Mouse (Mus musculus) intestine, embryonic 14.5 days (tissue): Measurements from ENCODE around the gene Fbxw2. TPM values are rescaled to one million over a fixed set of nuclear protein-coding genes. Genes with fewer than 3 reads are reported as not detected.
"Not testable (repeated sequence)": the region's sequence is repeated elsewhere in the genome, so short reads cannot be mapped to it uniquely, and the experiment has no call there.

Source experiments
- ATAC-seq: fragments of 200-750 bp; cut with Nextera tagmentation; replicated peaks from 2 replicates; pipeline ENCODE4 v1.8.0; 2017; ENCODE audit warnings: low read depth, moderate number of reproducible peaks, moderate TSS enrichment, moderate library complexity; ENCODE audit not compliant: low FRiP score, low TSS enrichment
- DNase-seq: peaks from one replicate; pipeline ENCODE4 v3.0.0-alpha.2; 2018; ENCODE audit warnings: low spot score
- H3K27ac ChIP-seq: fragments of 300-500 bp; sonication (generic); 2 replicates; pipeline ENCODE4 v1.5.1; 2014; ENCODE audit warnings: low read depth, mild to moderate bottlenecking, control low read depth
- H3K27me3 ChIP-seq: fragments of 300-500 bp; sonication (generic); replicated peaks from 2 replicates; pipeline ENCODE4 v1.6.1; 2014; ENCODE audit warnings: low read length, control low read depth; ENCODE audit not compliant: control insufficient read depth, insufficient read depth
- H3K36me3 ChIP-seq: fragments of 300-500 bp; sonication (generic); 2 replicates; pipeline ENCODE4 v1.6.1; 2014; ENCODE audit warnings: low read length, control low read depth; ENCODE audit not compliant: control insufficient read depth, insufficient read depth
- H3K4me1 ChIP-seq: fragments of 300-500 bp; sonication (generic); replicated peaks from 2 replicates; pipeline ENCODE4 v1.6.1; 2014; ENCODE audit warnings: low read length, control low read depth, mixed read lengths; ENCODE audit not compliant: control insufficient read depth, insufficient read depth
- H3K4me2 ChIP-seq: fragments of 300-500 bp; sonication (generic); 2 replicates; pipeline ENCODE4 v1.6.1; 2014; ENCODE audit warnings: low read length
- H3K4me3 ChIP-seq: fragments of 300-500 bp; sonication (generic); 2 replicates; pipeline ENCODE4 v1.5.1; 2014; ENCODE audit warnings: low read depth, low read length, control low read depth, mixed read lengths
- H3K9ac ChIP-seq: fragments of 300-500 bp; sonication (generic); 2 replicates; pipeline ENCODE4 v1.6.1; 2014; ENCODE audit warnings: mild to moderate bottlenecking, low read length
- H3K9me3 ChIP-seq: fragments of 300-500 bp; sonication (generic); 2 replicates; pipeline ENCODE4 v1.6.1; 2016; ENCODE audit warnings: low read length, control low read depth; ENCODE audit not compliant: control insufficient read depth
- WGBS: fragments of 180-500 bp; shearing (Covaris S2); extraction: QIAGEN DNeasy Blood & Tissue Kit; methylation state at CpG from one replicate; pipeline ENCODE4 v1.1.7; 2014; 5-methylcytosine and 5-hydroxymethylcytosine counted together
- polyA plus RNA-seq: library from polyadenylated mRNA; unstranded; fragments of >200 nt; fragmentation: Nextera tagmentation; extraction: Ambion mirVana; gene quantifications from 2 replicates; pipeline ENCODE4 v1.2.1, GENCODE M21; 2014

Gene Fbxw2
- polyA plus RNA-seq, 1 experiment from 2014 or later, result 62.2 TPM

GRCm38 (mm10) chr2:34843211-34843939, 17.3 kb upstream of the Fbxw2 start:
- Histone ChIP-seq H3K9ac (no peak overlapping the region), H3K4me3 (no peak overlapping the region), H3K27me3 (no peaks in the 10 kb centered on the region), H3K4me1 (no peaks in the 10 kb centered on the region), H3K36me3 (no peaks in the 10 kb centered on the region), H3K9me3 (no peaks in the 10 kb centered on the region), H3K4me2 (no peak overlapping the region), H3K27ac (no peak overlapping the region)
- no peak for ATAC-seq
- WGBS, result 83% methylated on average over 11 of the region's 11 CpGs
- DNase-seq, result no peak

- H3K4me3 ChIP-seq, result no peak overlapping the region
- 90% methylated on average over 8 of the region's 8 CpGs for whole genome bisulfite sequencing
- H3K27ac ChIP-seq, result no peak overlapping the region
- no peak for DNase-seq
- H3K9me3 ChIP-seq, result no peaks in the 10 kb centered on the region
- H3K9ac ChIP-seq, result no peak overlapping the region
- no peak overlapping the region for H3K4me2 ChIP-seq
- H3K27me3 ChIP-seq, result no peaks in the 10 kb centered on the region
- ATAC-seq, result no peak
- no peaks in the 10 kb centered on the region for H3K4me1 ChIP-seq
- H3K36me3 ChIP-seq, result no peaks in the 10 kb centered on the region
Observed at GRCm38 (mm10) chr2:34841706-34842105, 15.6 kb upstream of the Fbxw2 start.

- WGBS, result 76% methylated on average over 5 of the region's 5 CpGs
- H3K4me1 ChIP-seq, H3K27ac ChIP-seq, ATAC-seq, H3K36me3 ChIP-seq, DNase-seq, H3K9ac ChIP-seq, H3K4me2 ChIP-seq, H3K4me3 ChIP-seq, H3K27me3 ChIP-seq, H3K9me3 ChIP-seq: not testable (repeated sequence)
Observed at GRCm38 (mm10) chr2:34840143-34840542, 14.0 kb upstream of the Fbxw2 start.

- Histone ChIP-seq H3K36me3 (no peaks in the 10 kb centered on the region), H3K27me3 (no peaks in the 10 kb centered on the region), H3K4me1 (no peaks in the 10 kb centered on the region), H3K4me3 (no peak overlapping the region), H3K4me2 (no peak overlapping the region), H3K9ac (no peak overlapping the region), H3K27ac (no peak overlapping the region), H3K9me3 (no peaks in the 10 kb centered on the region)
- DNase-seq, result no peak
- no peak for ATAC-seq
- WGBS, result 77% methylated on average over 3 of the region's 3 CpGs
Observed at GRCm38 (mm10) chr2:34835669-34836068, 9.6 kb upstream of the Fbxw2 start.

- Histone ChIP-seq H3K4me1 (no peaks in the 10 kb centered on the region), H3K27me3 (no peaks in the 10 kb centered on the region), H3K4me2 (no peak overlapping the region), H3K4me3 (no peak overlapping the region), H3K36me3 (no peaks in the 10 kb centered on the region), H3K27ac (no peak overlapping the region), H3K9me3 (no peaks in the 10 kb centered on the region), H3K9ac (no peak overlapping the region)
- 90% methylated on average over 17 of the region's 17 CpGs for WGBS
- ATAC-seq (no peak), DNase-seq (no peak)
Observed at GRCm38 (mm10) chr2:34833624-34834023, 7.5 kb upstream of the Fbxw2 start.

- not testable (repeated sequence) for H3K9me3 ChIP-seq, H3K27ac ChIP-seq, H3K36me3 ChIP-seq, H3K9ac ChIP-seq, H3K4me1 ChIP-seq, H3K27me3 ChIP-seq, H3K4me3 ChIP-seq, ATAC-seq, H3K4me2 ChIP-seq, DNase-seq
- WGBS, result 68% methylated on average over 11 of the region's 11 CpGs
Observed at GRCm38 (mm10) chr2:34832766-34833457, 6.8 kb upstream of the Fbxw2 start, which contains the start of gene Gm34653. Gene Gm34653, plus strand, starts transcription at chr2:34833007.

- H3K36me3 ChIP-seq, H3K27ac ChIP-seq, H3K4me3 ChIP-seq, DNase-seq, ATAC-seq, H3K4me1 ChIP-seq, H3K9me3 ChIP-seq, H3K9ac ChIP-seq, H3K27me3 ChIP-seq, H3K4me2 ChIP-seq: not testable (repeated sequence)
- WGBS, result 95% methylated on average over 17 of the region's 17 CpGs
Observed at GRCm38 (mm10) chr2:34830066-34830465, 4.0 kb upstream of the Fbxw2 start.

GRCm38 (mm10) chr2:34828026-34828425, 1.9 kb upstream of the Fbxw2 start:
- Histone ChIP-seq H3K4me2 (no peak overlapping the region), H3K27me3 (no peaks in the 10 kb centered on the region), H3K9ac (no peak overlapping the region), H3K4me1 (peaks cover 13% of the 10 kb centered on the region; the same call in 1 of the 2 replicates), H3K4me3 (no peak overlapping the region), H3K36me3 (no peaks in the 10 kb centered on the region; the same call in 1 of the 2 replicates), H3K27ac (no peak overlapping the region), H3K9me3 (no peaks in the 10 kb centered on the region)
- DNase-seq (no peak), ATAC-seq (no peak)
- 92% methylated on average over 1 of the region's 1 CpGs for WGBS
